Mouse (Mus musculus) adrenal gland (tissue): Measurements from ENCODE around the gene Cfap54.

ENCODE experiments used
- intact Hi-C: fragments of 180-260 bp; cut with DNase I; formaldehyde crosslinking; loops from one replicate; pipeline ENCODE4 v1.15.1; 2025
- long read RNA-seq, 2 experiments: library from polyadenylated mRNA; unstranded; transcript quantifications; one replicate each; pipeline ENCODE4 v2.0.0; 2020; ENCODE audit warnings: borderline replicate concordance in 1 of 2; ENCODE audit not compliant: insufficient replicate concordance in 1 of 2

Cfap54 gene
- long read RNA-seq, experiment 1, partial matches to known transcripts, result 0 of 1 reads
- long read RNA-seq, experiment 1, other reads (novel, unspliced or antisense), result 1 of 1 reads
- long read RNA-seq, experiment 2, partial matches to known transcripts, result 0 of 1 reads
- long read RNA-seq, experiment 2, other reads (novel, unspliced or antisense), result 1 of 1 reads

DNA sequence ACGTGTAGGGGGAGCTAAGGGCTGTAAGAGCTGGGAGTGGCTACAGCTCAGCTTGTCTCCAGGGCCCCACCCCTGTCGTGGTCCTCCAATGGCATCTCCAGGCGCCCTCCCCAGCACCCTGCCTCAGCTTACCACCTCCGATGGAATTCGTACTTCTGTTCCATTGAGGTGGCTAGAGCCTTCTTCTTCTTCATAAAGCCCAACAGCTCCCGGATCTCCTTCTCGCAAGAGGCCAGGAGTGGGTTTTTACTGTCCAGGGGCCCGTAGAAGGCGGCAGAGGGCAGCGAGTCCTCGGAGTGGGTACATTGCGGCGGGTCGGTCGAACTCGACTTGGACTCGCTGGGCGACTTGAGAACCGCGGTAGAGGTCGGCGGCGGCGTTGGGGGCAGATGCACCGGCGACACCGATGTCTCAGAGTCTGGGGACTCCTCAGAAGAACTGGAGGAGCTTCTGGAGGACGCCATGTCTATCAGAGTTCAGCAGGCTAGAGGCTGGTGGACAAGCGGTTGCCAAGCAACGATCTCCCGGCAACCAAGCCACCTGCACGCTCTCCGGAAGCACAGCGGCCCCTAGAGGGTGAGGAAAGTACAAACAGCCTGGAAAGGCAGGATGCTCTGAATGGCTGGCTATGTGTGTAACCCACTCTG, at the start of gene Cfap54:
TSS of gene Cfap54 (minus strand) at position 486 of the 647 bp plus-strand sequence.
- intact Hi-C loops, result loop anchor here (10.0 kb wide), 1 partner anchor 64 kb away; no protein-coding TSS in a partner anchor

DNA sequence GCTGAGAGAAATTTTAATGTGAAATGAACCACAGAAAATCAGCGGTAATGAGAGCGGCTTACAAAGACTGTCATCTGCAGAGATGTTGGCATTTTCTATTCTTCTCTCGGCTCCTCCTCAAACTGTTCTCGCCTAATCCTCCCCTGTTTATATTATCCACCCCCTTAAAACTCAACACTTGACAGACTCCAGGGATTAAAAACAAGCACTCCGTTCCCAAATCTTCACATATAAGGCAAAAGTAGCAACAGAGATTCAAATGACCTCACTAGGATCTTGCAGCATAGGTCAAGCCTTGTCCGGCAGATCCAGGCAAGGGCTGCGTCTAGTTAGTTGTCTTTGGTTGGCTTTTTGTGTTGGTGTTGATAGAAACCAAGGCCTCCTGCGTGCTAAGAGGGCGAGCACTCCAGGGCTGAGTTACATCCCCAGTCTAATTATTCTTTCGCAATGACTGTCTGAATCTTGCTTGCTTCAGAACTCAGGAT, 49.1 kb upstream of the Cfap54 start:
- intact Hi-C loops, result no loop called here

DNA sequence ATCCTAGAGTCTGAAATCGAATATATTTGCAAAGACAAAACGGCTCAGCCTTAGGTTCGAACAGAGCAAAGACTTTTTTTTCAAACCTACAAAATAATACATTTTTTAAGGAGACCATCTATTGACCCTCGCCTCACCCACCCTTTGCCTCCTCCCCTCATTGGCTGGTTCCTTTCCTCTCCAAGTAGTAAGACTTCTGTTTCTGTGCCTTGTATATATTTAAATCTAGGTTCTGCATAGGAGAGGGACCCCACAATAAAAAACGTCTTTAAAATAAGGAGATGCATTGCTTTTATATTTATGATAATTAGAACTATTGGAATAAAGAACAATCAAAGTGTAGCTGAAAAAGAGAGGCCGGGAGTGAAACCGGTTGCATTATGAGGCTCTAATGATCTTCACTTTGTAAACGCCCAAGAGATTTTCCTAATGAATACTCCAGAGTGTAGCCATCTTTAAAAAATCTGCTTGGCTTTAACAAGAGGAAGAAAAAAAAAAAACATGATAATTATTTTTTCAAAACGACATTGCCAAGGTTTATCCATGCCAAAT, 48.6 kb upstream of the Cfap54 start:
- intact Hi-C loops, result no loop called here

DNA sequence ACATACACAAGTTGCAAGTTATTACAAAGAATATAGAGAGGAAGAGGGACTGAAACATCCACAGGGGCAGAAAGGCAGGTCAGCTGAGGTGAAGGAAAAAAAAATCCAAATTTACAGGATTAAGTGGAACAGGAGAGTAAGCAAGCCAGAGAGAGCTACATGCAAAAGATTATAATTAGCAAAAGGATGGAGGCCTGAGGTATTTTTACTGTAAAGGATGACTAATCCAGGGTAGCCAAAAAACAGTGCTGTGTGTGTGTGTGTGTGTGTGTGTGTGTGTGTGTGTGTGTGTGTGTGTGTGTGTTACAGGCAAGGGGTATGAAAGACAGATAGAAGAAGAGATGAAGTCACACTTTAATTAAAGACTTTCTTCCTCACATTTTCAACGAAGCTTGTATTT, 47.9 kb upstream of the Cfap54 start:
- intact Hi-C loops, result no loop called here

DNA sequence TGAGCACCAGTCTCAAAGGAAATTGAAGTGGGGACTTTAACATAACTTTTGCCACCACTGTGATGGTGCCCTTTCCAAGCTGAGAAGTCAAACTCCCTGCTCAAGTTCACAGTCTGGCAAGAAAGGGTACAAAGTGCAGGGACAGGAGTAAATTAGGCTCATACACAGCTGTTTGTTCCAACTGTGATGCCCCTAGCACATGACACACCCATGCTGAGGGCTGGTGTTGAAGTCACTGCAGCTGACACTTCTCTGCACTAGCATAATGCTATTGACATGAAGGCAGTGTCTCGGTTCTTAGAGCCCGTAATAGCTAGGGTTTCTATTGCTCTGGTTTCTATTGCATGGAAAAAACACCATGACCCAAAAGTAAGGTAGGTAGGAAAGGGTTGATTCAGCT, 47.1 kb upstream of the Cfap54 start:
- intact Hi-C loops, result no loop called here

DNA sequence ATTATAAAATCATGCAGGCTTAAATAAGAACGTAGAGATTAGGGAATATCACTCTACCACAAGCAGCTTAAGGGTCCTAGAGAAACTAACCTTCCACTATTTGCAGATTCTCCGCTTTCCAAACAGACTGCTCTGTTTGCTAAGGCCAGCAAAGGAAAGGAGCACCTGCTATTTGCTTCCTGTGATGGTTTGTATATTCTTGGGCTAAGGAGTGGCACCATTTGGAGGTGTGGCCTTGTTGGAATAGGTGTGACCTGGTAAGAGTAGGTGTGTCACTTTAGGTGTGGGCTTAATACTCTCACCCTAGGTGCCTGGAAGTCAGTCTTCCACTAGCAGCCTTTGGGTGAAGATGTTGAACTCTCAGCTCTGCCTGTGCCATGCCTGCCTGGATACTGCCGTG, 44.6 kb upstream of the Cfap54 start:
- intact Hi-C loops, result no loop called here

DNA sequence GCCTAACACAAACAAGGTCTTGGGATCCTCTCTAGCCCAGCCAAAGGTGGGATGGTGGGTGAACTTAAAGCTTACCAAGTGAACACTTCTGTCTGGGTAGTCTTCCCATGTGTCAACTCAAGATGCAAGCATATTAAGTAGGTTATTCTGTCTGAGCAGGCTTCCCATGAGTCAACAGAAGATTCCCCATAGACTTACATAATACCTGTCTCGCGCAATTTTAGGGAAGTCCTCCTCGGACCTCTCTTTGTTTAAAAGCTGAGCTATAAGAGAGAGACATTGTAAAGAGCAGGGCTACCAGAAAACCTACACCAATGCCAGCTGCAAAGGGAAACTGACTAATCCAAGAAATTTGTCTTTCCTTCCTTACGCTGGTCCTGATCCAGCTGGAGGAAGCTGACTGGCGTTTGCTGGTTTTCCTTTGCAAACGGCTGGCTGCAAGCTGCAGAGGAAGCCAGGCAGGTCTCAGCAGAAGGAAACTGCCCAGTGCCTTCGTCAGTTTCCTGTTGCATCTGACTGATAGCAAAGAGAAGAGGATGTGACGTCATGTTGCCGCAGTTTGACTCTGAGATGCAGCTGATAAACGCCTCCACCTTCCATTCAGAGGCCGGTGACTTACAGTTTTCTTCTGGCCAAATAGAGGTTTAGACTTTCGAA, 42.7 kb upstream of the Cfap54 start:
- intact Hi-C loops, result no loop called here

DNA sequence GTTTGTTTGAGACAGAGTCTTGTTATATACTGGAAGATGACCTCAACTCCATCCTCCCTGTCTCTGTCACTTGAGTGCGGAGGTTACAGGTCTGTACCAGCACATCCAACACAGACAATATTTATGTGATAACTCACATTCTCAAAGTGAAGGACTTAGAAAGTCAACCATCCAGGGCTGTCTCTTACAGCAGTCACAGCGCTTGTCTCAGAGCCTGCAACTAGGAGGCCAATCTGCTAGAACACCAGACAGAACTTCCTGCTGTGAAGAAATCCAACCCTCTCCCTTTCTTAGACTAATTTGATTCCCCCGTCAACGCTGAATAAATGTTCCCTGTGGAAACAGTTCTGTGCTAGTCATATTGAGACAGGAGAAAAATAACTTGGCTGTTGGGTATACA, 41.9 kb upstream of the Cfap54 start:
- intact Hi-C loops, result no loop called here

DNA sequence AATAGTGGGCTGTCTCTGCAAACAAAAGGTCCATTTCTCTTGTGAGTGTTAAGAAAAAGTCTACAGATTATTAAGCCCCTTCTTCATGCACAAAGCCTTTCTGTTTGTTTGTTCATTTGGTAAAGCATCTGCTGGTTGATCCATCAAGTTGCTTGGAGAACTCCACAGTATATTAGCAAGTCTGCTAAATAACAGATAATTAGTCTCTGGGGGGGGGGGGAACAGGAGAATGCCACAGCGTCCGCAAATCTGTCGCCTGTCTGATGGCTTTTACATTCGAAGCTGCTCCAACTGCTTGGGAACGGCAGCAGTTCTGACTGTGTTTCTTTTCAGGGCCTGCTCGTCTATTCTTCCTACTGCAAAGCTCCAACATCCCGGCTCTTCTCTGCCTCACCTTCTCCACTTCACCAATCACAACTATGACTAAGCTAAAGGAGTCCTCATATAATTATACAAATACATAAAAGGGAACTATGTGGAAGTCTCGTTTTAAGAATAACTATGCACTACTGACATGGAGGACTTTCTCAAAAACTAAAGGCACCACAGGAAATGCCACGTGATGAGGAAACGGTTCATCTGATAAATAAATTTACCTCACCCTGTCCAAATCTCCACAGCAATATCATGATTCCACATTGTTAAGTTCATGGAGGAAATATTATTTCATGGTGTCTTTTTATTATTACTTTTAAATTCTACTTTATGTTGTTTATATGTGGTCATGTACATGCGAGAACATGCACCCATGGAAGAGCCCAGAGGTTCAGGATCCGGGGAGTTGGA, 41.2 kb upstream of the Cfap54 start:
- intact Hi-C loops, result no loop called here

DNA sequence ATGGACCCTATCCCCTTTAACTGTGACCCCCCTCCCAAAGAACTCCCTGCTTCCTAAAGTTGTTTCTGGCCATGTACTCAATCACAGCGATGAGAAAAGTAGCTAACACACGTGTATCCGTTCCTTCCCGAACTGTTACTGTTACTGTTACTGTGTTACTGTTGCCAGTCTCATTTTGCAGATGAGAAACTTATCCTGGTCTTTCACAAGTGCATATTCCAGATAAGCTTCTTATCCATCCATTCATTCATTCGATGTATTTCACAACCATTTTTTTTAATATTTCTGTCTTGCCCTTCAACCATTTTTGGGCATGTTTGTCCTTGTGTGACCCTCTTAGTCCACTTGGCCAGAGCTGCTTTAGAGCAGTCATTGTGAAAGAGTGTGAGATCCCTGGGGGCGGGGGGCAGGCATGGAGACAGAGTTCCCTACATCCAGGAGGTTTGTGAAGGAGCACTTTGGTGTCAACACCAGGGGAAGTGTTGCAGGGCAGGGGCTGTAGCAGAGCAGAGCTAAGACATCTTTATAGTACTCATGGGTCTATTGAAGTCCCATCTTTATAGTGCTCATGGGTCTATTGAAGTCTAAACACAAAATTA, 39.9 kb upstream of the Cfap54 start:
- intact Hi-C loops, result no loop called here

DNA sequence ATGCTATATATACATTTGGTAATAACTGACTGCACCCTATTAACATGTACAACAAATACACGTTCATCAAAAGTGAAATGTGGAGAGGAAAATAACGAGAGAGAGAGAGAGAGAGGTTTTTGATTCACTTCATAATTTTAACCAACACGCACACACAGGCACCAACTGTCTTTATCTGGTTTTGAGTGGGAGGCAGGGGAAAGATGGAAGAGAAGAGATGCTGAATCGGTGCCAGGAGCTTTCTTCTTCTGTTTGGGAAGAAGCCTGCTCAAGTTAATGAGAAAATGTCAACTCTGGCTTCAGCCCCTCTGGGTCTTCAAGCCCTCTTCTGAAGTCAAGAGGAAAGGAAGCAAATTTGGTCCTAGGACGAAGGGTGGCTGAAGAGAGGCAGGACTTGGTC, 38.4 kb upstream of the Cfap54 start:
- intact Hi-C loops, result no loop called here

DNA sequence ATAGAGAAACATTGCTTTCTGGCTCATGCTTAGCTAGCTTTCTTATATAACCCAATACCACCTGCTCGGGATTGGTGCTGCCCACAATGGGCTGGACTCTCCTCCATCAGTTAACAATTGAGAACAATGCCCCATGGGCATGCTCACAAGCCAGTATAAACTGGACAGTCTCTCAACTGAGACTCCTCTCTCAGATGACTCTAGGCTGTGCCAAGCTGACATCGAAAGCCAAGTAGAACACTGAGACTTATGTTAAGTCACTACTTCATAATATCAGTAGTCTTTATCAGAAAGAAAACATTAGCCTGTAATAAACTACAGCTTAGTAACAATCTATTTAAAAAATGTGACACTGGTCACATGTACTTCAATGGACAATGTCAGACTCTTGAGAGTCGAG, 35.2 kb upstream of the Cfap54 start:
- intact Hi-C loops, result no loop called here

DNA sequence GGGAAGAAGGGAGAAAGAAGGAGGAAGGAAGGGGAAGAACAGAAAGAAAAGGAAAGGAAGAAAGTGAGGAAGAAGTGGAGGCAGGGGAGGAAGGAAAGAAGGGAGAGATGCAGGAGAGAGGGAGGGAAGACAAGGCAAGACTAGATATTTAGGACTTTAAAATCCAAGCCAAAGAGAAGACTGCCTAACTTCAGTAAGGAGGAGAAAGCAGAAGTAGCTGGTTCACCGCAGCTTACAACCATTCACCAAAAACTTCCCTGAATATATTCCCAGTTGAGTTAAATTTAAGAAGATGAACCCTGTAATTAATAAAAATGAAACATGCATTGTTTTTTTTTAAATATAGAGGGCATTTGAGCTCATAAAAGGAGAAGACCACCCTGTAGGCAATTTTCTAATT, 34.3 kb upstream of the Cfap54 start:
- intact Hi-C loops, result no loop called here

DNA sequence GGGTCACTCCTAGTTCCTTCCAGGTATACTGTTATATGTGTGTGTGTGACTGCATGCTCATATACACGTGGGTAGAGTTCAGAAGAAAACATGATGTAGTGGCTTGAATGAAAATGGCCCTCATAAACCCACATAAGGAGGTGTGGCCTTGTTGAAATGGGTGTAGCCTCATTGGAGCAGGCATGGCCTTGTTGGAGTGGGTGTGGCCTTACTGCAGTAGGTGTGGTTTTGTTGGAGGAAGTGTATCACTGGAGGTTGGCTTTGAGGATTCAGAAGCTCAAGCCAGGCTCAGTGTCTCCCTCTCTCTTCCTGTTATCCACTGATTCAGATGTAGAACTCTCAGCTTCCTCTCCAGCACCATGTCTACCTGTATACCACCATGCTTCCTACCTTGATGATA, 33.4 kb upstream of the Cfap54 start:
- intact Hi-C loops, result no loop called here

DNA sequence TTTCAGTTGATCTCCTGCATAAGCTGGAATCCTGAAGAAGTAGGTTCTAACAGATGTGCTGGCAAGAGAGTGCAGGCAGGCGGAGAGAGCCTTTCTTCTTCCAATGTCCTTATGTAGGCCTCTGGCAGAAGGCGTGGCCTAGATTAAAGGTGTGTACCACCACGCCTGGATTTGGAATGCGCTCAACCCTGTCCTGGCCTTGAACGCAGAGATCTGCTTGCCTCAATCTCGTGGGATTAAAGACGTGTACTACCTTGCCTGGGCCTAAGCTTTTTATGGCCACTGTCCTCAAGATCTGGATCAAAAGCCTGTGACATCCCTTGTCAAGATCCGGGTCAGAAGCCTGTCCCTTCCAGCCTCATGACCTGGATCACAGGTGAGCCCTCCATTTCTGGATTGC, 32.5 kb upstream of the Cfap54 start:
- intact Hi-C loops, result no loop called here

DNA sequence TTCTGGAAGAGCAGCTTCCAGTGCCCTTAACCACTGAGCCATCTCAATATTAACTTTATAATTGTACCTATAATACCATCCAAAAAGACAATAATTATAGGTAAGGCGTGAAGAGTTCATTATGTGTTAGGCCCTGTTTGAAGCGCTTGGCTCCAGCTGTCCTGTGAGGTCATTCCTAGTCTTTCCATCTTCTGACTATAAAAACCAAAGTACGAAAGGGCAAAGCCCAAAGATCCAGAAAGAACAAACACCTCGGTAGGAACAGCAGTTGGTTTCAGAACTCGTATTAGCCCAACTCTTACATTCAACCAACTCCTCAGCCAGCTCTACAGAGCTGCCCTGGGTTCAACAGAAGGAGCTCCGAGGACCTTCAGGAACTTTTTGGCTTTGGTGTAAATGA, 30.6 kb upstream of the Cfap54 start:
- intact Hi-C loops, result no loop called here

DNA sequence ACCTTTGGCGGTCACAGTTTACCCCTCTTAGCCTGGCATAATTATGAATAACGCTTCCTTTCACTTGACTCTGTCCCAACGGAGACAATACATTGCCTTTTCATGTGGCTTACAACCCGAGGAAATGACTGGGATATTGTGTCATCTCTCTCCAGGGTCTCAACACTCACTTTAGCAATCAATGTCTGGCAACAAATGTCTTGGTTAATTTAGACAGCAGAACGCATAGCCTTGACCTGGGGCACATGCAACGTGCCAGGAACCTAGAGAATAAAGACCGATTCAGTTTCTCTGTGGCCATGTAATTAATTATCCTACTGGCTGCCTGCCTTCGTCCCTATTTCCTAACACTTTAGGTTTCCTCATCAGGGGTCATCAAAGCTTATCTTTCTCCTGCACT, 30.0 kb upstream of the Cfap54 start:
- intact Hi-C loops, result no loop called here

DNA sequence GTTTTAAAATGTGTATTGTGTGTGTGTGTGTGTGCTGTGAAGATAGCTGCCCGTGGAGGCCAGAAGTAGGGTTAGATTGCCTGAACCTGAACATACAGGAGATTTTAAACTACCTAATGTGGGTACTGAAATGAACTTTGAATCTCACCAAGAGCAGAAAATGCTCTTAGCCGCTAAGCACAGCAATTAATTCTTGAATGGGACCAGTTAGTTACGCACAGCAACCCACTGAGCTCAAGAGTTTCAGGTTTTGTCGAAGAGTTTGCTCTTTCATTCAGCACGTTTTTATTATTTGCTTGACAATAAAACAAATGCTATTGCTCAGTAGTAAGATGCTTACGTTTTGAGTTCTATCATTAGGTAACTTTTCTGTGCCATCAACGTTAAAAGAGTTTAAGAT, 23.9 kb upstream of the Cfap54 start:
- intact Hi-C loops, result no loop called here

DNA sequence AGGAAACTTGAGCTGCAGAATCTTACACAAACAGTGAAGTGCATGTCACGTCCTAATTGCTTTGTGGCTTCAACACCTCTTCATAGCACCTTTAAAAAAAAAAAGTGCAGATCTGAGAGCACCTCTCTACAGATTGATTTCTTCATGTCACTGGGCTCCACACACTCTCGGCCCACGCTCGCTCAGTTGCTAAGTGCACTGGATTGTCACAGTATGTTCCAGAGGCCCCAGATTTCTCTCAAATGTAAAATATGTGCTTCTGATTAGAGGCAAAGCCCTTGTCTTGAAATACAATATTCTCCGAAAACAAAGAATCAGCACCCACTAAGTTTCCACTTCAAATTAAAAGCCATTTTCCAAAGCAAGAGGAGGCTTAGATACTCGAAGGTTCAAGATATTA, 22.9 kb upstream of the Cfap54 start:
- intact Hi-C loops, result no loop called here

DNA sequence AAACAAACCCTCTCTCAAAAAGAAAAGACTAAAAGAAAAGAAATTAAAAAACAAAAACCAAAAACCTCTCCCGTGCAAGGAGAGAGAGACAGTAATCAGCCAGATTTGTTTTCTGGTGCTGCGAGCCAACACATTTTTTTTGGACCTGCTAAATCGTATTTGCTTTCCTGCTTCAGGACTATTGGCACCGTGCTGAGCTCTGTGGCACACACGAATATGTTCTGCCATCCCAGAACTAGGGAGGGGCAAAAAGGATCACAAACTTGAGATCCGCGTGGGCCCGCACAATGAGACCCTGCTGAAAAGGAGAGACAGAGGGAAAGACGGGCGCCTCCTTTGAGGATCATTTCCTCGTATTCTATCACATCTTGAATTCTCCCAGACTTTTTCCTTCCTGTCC, 22.3 kb upstream of the Cfap54 start:
- intact Hi-C loops, result no loop called here

DNA sequence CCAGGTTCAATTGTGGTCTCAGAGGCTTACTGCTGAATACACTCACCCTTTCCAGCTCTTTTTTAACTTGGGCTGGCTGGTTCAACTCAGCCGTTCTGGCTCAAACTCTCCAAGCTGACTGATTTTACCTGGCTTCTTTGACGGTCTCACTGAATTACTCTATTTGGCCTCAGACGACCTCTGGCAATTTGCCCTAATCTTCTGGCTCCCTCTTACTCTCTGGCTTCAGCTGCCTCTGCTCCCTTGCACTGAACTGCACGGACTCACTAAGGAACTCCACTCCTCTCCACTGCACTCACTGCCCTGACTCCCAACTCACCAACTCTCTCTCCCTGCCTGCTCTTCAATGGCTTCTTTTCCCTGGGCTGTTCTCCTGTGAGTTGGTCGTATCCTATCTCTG, 20.9 kb upstream of the Cfap54 start:
- intact Hi-C loops, result no loop called here
